Mouse (Mus musculus): ENCODE results near the gene Dctpp1. TPM values are rescaled to one million over a fixed set of nuclear protein-coding genes. Genes with fewer than 3 reads are reported as not detected.
A peak's percentile ranks its signal among the peaks of the same experiment; 100 is the strongest.

The Dctpp1 gene
- polyA plus RNA-seq, 1 experiment from 2014 or later: 292 TPM

GRCm38 (mm10) chr7:127223106-127223505, 37.4 kb downstream of the Dctpp1 start:
- H3K27ac ChIP-seq (replicated peaks; ENCODE audit: low read depth, low read length): no peak overlapping the region
- no peak overlapping the region for H3K4me3 ChIP-seq (ENCODE audit: low read depth, low read length)
- no peaks in the 10 kb centered on the region for H3K4me1 ChIP-seq (ENCODE audit: control insufficient read depth, insufficient read depth, low read length)
- H3K27me3 ChIP-seq (ENCODE audit: control insufficient read depth, insufficient read depth, low read length): no peaks in the 10 kb centered on the region
- H3K4me2 ChIP-seq (ENCODE audit: low read depth, severe bottlenecking): no peak overlapping the region
- DNase-seq (ENCODE audit: low spot score) (no peak), ATAC-seq (ENCODE audit: insufficient number of reproducible peaks, low FRiP score, low TSS enrichment, low read depth) (no peak)
- H3K36me3 ChIP-seq (ENCODE audit: control insufficient read depth, insufficient read depth, low read length): no peaks in the 10 kb centered on the region
- H3K9me3 ChIP-seq (ENCODE audit: control insufficient read depth, low read length): no peaks in the 10 kb centered on the region; the same call in 1 of the 2 replicates
- whole genome bisulfite sequencing: 95% methylated on average over 3 of the region's 3 CpGs
- no peak overlapping the region for H3K9ac ChIP-seq (ENCODE audit: low read length)

DNA sequence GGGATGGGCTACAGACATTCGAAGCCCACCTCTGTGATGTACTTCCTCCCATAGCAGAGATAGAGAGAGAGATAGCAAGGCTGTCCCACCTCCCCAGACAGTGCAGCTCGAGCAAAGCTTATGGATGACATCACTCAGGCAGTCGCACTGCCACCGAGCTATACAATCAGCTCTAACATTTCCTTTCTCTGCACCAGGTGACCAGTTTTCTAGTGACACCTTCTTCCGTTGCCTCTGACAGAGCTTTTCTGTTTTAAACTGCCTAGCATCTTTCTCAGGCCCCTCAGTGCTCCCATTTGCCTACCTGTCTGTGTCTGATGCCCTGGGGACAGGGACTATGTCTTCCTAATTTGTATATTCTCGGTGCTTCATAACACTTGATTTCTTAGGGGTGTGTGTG, 40.1 kb downstream of the Dctpp1 start:
- H3K4me3 ChIP-seq (ENCODE audit: low read depth, low read length): no peak overlapping the region
- H3K27ac ChIP-seq (replicated peaks; ENCODE audit: low read depth, low read length): no peak overlapping the region
- WGBS: 87% methylated on average over 6 of the region's 6 CpGs
- no peak for DNase-seq (ENCODE audit: low spot score)
- no peak overlapping the region for H3K9ac ChIP-seq (ENCODE audit: low read length)
- H3K36me3 ChIP-seq (ENCODE audit: control insufficient read depth, insufficient read depth, low read length): no peaks in the 10 kb centered on the region
- no peaks in the 10 kb centered on the region; the same call in 1 of the 2 replicates for H3K9me3 ChIP-seq (ENCODE audit: control insufficient read depth, low read length)
- H3K27me3 ChIP-seq (ENCODE audit: control insufficient read depth, insufficient read depth, low read length): no peaks in the 10 kb centered on the region
- 0 out of 2 replicates have a peak, but pooled peaks cover under 1% of the 10 kb centered on the region for H3K4me1 ChIP-seq (ENCODE audit: control insufficient read depth, insufficient read depth, low read length)
- no peak overlapping the region for H3K4me2 ChIP-seq (ENCODE audit: low read depth, severe bottlenecking)
- no peak for ATAC-seq (ENCODE audit: insufficient number of reproducible peaks, low FRiP score, low TSS enrichment, low read depth)

- Histone ChIP-seq H3K4me3 (ENCODE audit: low read depth, low read length) (no peak overlapping the region), H3K9me3 (ENCODE audit: control insufficient read depth, low read length) (no peaks in the 10 kb centered on the region; the same call in 1 of the 2 replicates), H3K4me2 (ENCODE audit: low read depth, severe bottlenecking) (no peak overlapping the region), H3K9ac (ENCODE audit: low read length) (no peak overlapping the region), H3K36me3 (ENCODE audit: control insufficient read depth, insufficient read depth, low read length) (no peaks in the 10 kb centered on the region), H3K4me1 (ENCODE audit: control insufficient read depth, insufficient read depth, low read length) (0 out of 2 replicates have a peak, but pooled peaks cover 4% of the 10 kb centered on the region), H3K27me3 (ENCODE audit: control insufficient read depth, insufficient read depth, low read length) (no peaks in the 10 kb centered on the region), H3K27ac (replicated peaks; ENCODE audit: low read depth, low read length) (no peak overlapping the region)
- ATAC-seq (ENCODE audit: insufficient number of reproducible peaks, low FRiP score, low TSS enrichment, low read depth): no peak
- DNase-seq (ENCODE audit: low spot score): no peak
- WGBS: 87% methylated on average over 4 of the region's 4 CpGs
Measured at GRCm38 (mm10) chr7:127218670-127219069, 41.8 kb downstream of the Dctpp1 start.

DNA sequence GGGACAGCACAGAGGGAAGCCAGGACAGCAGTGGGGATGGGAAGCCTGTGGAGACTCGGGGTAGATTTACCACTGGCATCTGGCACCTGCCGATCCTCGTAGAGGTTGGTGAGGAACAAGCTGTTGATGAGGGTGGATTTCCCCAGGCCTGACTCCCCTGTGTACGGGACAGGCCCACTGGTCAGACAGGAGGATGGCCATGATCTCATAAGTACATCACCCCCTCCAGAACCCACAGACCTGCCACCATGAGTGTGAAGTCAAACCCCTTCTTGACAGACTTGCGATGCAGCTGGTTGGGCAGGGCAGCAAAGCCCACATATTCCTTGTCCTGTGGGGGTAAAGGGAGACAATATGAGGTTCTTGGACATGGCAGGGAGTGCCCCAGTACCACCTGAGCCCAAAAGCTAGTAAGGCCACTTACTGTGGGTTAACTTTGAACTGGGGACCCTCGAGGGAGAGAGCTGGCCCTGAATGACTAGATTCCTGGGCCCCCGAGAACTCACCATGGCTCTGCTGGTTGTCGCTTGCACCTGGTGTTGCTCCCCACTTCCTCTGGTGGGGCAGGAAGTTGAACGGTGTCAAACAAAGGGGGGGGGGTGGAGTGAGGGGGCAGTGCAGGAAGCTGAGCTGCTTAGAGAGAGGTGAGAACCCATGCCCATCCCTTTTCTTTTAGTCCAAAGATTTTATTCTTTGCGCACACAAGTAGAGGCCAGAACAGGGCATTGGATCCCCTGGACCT, 42.4 kb downstream of the Dctpp1 start:
- no peak for DNase-seq (ENCODE audit: low spot score)
- ATAC-seq (ENCODE audit: insufficient number of reproducible peaks, low FRiP score, low TSS enrichment, low read depth): no peak
- no peaks in the 10 kb centered on the region; the same call in 1 of the 2 replicates for H3K9me3 ChIP-seq (ENCODE audit: control insufficient read depth, low read length)
- WGBS: 73% methylated on average over 10 of the region's 10 CpGs
- no peaks in the 10 kb centered on the region for H3K36me3 ChIP-seq (ENCODE audit: control insufficient read depth, insufficient read depth, low read length)
- H3K9ac ChIP-seq (ENCODE audit: low read length): no peak overlapping the region
- H3K27ac ChIP-seq (replicated peaks; ENCODE audit: low read depth, low read length): no peak overlapping the region
- no peak overlapping the region for H3K4me3 ChIP-seq (ENCODE audit: low read depth, low read length)
- H3K27me3 ChIP-seq (ENCODE audit: control insufficient read depth, insufficient read depth, low read length): no peaks in the 10 kb centered on the region
- H3K4me1 ChIP-seq (ENCODE audit: control insufficient read depth, insufficient read depth, low read length): 0 out of 2 replicates have a peak, but pooled peaks cover 4% of the 10 kb centered on the region
- H3K4me2 ChIP-seq (ENCODE audit: low read depth, severe bottlenecking): no peak overlapping the region

- Histone ChIP-seq H3K4me2 (ENCODE audit: low read depth, severe bottlenecking) (no peak overlapping the region), H3K4me3 (ENCODE audit: low read depth, low read length) (no peak overlapping the region), H3K4me1 (ENCODE audit: control insufficient read depth, insufficient read depth, low read length) (0 out of 2 replicates have a peak, but pooled peaks cover 4% of the 10 kb centered on the region), H3K9ac (ENCODE audit: low read length) (no peak overlapping the region), H3K27me3 (ENCODE audit: control insufficient read depth, insufficient read depth, low read length) (no peaks in the 10 kb centered on the region), H3K36me3 (ENCODE audit: control insufficient read depth, insufficient read depth, low read length) (no peaks in the 10 kb centered on the region), H3K27ac (replicated peaks; ENCODE audit: low read depth, low read length) (no peak overlapping the region), H3K9me3 (ENCODE audit: control insufficient read depth, low read length) (no peaks in the 10 kb centered on the region; the same call in 1 of the 2 replicates)
- DNase-seq (ENCODE audit: low spot score): no peak
- no peak; the same call in 1 of the 2 replicates for ATAC-seq (ENCODE audit: insufficient number of reproducible peaks, low FRiP score, low TSS enrichment, low read depth)
- 86% methylated on average over 6 of the region's 6 CpGs for WGBS
Measured at GRCm38 (mm10) chr7:127217475-127217874, 43.0 kb downstream of the Dctpp1 start.

GRCm38 (mm10) chr7:127216307-127216706, 44.2 kb downstream of the Dctpp1 start:
- H3K4me1 ChIP-seq (ENCODE audit: control insufficient read depth, insufficient read depth, low read length): 0 out of 2 replicates have a peak, but pooled peaks cover 4% of the 10 kb centered on the region
- 84% methylated on average over 5 of the region's 5 CpGs for WGBS
- DNase-seq (ENCODE audit: low spot score): no peak
- ATAC-seq (ENCODE audit: insufficient number of reproducible peaks, low FRiP score, low TSS enrichment, low read depth): no peak
- no peak overlapping the region for H3K4me3 ChIP-seq (ENCODE audit: low read depth, low read length)
- H3K36me3 ChIP-seq (ENCODE audit: control insufficient read depth, insufficient read depth, low read length): no peaks in the 10 kb centered on the region
- H3K9me3 ChIP-seq (ENCODE audit: control insufficient read depth, low read length): no peaks in the 10 kb centered on the region
- H3K9ac ChIP-seq (ENCODE audit: low read length): no peak overlapping the region
- no peak overlapping the region for H3K27ac ChIP-seq (replicated peaks; ENCODE audit: low read depth, low read length)
- no peak overlapping the region for H3K4me2 ChIP-seq (ENCODE audit: low read depth, severe bottlenecking)
- no peaks in the 10 kb centered on the region for H3K27me3 ChIP-seq (ENCODE audit: control insufficient read depth, insufficient read depth, low read length)

- WGBS: 22% methylated on average over 33 of the region's 33 CpGs
- Histone ChIP-seq H3K4me3 (ENCODE audit: low read depth, low read length) (peak overlapping the region; percentile 12; the same call in 1 of the 2 replicates), H3K27ac (replicated peaks; ENCODE audit: low read depth, low read length) (no peak overlapping the region), H3K4me2 (ENCODE audit: low read depth, severe bottlenecking) (peak overlapping the region; percentile 39), H3K9me3 (ENCODE audit: control insufficient read depth, low read length) (no peaks in the 10 kb centered on the region), H3K36me3 (ENCODE audit: control insufficient read depth, insufficient read depth, low read length) (no peaks in the 10 kb centered on the region), H3K27me3 (ENCODE audit: control insufficient read depth, insufficient read depth, low read length) (no peaks in the 10 kb centered on the region), H3K9ac (ENCODE audit: low read length) (0 out of 2 replicates have a peak overlapping the region, but pooled peaks have one; percentile 3), H3K4me1 (ENCODE audit: control insufficient read depth, insufficient read depth, low read length) (0 out of 2 replicates have a peak, but pooled peaks cover 4% of the 10 kb centered on the region)
- DNase-seq (ENCODE audit: low spot score): peak; percentile 80
- ATAC-seq (ENCODE audit: insufficient number of reproducible peaks, low FRiP score, low TSS enrichment, low read depth): peak; percentile 14; the same call in 1 of the 2 replicates
Measured at GRCm38 (mm10) chr7:127214981-127215871, 45.3 kb downstream of the Dctpp1 start.

DNA sequence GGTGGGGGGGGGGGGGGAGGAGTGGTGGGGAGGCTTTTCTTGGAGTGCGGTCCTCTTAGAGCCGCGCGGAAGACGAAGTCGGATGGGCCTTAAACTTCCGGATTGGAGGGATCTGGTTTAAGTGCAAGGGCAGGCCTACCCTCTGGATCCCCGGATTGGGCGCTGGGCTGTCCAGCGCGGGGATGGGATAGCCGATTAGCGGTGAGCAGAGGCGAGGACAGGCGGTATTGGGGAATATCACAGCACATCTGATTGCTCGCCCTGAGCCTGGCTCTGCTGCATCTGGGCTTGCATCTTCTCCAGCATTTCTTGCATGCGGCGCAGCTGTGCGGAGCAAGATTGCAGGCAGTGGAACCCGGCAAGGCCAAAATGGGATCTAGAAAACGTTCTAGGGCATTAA, 46.0 kb downstream of the Dctpp1 start:
- Histone ChIP-seq H3K4me3 (ENCODE audit: low read depth, low read length) (no peak overlapping the region), H3K27me3 (ENCODE audit: control insufficient read depth, insufficient read depth, low read length) (no peaks in the 10 kb centered on the region), H3K36me3 (ENCODE audit: control insufficient read depth, insufficient read depth, low read length) (no peaks in the 10 kb centered on the region), H3K4me2 (ENCODE audit: low read depth, severe bottlenecking) (peak overlapping the region; percentile 39), H3K9ac (ENCODE audit: low read length) (no peak overlapping the region), H3K27ac (replicated peaks; ENCODE audit: low read depth, low read length) (no peak overlapping the region), H3K4me1 (ENCODE audit: control insufficient read depth, insufficient read depth, low read length) (0 out of 2 replicates have a peak, but pooled peaks cover 4% of the 10 kb centered on the region), H3K9me3 (ENCODE audit: control insufficient read depth, low read length) (no peaks in the 10 kb centered on the region)
- WGBS: 29% methylated on average over 21 of the region's 21 CpGs
- DNase-seq (ENCODE audit: low spot score): no peak
- ATAC-seq (ENCODE audit: insufficient number of reproducible peaks, low FRiP score, low TSS enrichment, low read depth): no peak

Measured in limb, embryonic 11.5 days (tissue).